Mouse (Mus musculus): ENCODE measurements at regions not wholly inside any gene's neighbourhood (a gene's known extent, or its start where the extent isn't known, plus 50 kb on each side); places are given as distances from the start of the nearest gene placed in this dataset.
"Not testable (repeated sequence)": the region's sequence is repeated elsewhere in the genome, so short reads cannot be mapped to it uniquely, and the experiment has no call there.

- DNase-seq (ENCODE audit: extremely low read depth, insufficient read length, low spot score), result not testable (repeated sequence)
Observed at GRCm38 (mm10) chr5:104576991-104577390, 68.8 kb downstream of the BC005561 start.

- DNase-seq (ENCODE audit: extremely low read depth, insufficient read length, low spot score), result not testable (repeated sequence)
Observed at GRCm38 (mm10) chr5:104582368-104582767, 74.2 kb downstream of the BC005561 start.

- DNase-seq (ENCODE audit: extremely low read depth, insufficient read length, low spot score), result peak; percentile 73
Observed at GRCm38 (mm10) chr5:104609177-104609576, 101.0 kb downstream of the BC005561 start.
